Mouse (Mus musculus): ENCODE measurements at regions not wholly inside any gene's neighbourhood (a gene's known extent, or its start where the extent isn't known, plus 50 kb on each side); places are given as distances from the start of the nearest gene placed in this dataset.

DNA sequence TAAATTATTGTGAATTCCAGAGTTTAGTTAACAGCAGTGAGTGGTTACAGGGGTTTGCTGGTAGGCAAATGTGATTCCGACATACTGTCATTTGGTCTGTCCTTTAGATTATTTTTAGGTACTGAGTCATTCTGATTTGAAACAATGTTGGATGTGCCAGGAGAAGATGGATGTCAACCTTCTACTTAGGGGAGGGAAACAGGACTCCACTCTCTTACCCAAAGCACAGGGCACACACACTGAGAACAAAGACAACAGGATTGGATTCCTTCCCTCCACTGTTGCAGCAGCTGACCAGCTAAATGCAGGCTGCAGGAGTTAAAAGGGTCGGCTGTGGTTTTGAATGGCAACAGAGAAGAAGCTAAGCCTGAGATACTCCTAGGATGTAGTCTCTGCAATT is 186.7 kb upstream of the Pter start:
- no peak for TF ChIP-seq CTCF (IDR thresholded peaks at IDR 0.05; ENCODE audit: extremely low read depth, insufficient read depth, insufficient read length, insufficient replicate concordance)
- TF ChIP-seq POLR2A (IDR thresholded peaks at IDR 0.05; ENCODE audit: low read depth, low read length): no peak
- Histone ChIP-seq H3K4me3 (ENCODE audit: extremely low read depth, insufficient read depth, insufficient read length) (no peak overlapping the region), H3K27ac (ENCODE audit: insufficient read depth, low read length) (no peak overlapping the region), H3K4me1 (ENCODE audit: control insufficient read depth, insufficient read depth, insufficient read length) (no peaks in the 10 kb centered on the region), H3K36me3 (ENCODE audit: control insufficient read depth, insufficient read depth, low read length) (no peaks in the 10 kb centered on the region), H3K27me3 (ENCODE audit: control insufficient read depth, insufficient read depth, low read length) (no peaks in the 10 kb centered on the region)
- DNase-seq (ENCODE audit: low read depth in 1 of 2, low spot score in 2 of 2): no peak
- 65% methylated on average over 2 of the region's 2 CpGs for WGBS

DNA sequence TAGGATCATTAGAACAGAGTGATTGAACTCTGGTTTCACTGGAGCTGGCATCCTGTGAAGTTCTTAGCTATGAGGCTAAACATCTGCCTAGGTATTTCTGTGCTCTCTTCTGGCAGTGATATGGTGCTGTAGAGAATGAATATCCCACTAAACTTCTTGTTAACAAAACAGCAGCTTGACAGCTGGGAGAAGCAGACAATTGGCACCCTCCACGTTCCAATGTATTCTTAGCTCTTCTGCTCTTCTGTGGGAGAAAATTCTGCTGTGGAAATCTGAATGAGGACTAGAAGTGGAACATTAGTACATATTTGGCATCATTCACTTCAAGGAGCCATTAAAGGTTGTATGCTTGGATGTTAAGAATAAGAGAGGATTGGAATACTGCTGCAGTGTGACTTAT is 177.0 kb upstream of the Pter start:
- Histone ChIP-seq H3K4me3 (ENCODE audit: extremely low read depth, insufficient read depth, insufficient read length) (no peak overlapping the region), H3K36me3 (ENCODE audit: control insufficient read depth, insufficient read depth, low read length) (no peaks in the 10 kb centered on the region), H3K4me1 (ENCODE audit: control insufficient read depth, insufficient read depth, insufficient read length) (no peaks in the 10 kb centered on the region), H3K27ac (ENCODE audit: insufficient read depth, low read length) (no peak overlapping the region), H3K27me3 (ENCODE audit: control insufficient read depth, insufficient read depth, low read length) (no peaks in the 10 kb centered on the region)
- TF ChIP-seq CTCF (IDR thresholded peaks at IDR 0.05; ENCODE audit: extremely low read depth, insufficient read depth, insufficient read length, insufficient replicate concordance): no peak
- no peak for TF ChIP-seq POLR2A (IDR thresholded peaks at IDR 0.05; ENCODE audit: low read depth, low read length)
- WGBS: 75% methylated on average over 1 of the region's 1 CpGs
- no peak for DNase-seq (ENCODE audit: low read depth in 1 of 2, low spot score in 2 of 2)

DNA sequence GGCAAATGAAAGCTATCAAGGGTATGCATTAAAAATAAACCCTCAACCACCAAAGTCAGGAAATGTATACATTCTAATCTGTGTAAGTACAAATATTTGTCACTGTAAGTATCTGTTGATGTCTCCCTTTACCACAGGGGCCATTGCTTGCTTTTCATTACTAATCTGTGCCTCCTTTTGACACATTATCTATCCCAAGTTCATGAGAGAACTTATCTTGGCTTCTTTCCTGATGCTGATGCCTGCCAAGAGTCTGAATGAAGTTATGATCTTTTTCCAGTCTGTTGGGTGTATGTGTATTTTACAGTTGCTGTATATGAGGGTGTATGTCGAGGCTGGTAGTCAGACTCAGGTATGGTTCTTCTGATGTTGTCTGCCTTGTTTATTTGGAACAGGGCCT is 165.0 kb upstream of the Pter start:
- no peak for DNase-seq (ENCODE audit: low read depth in 1 of 2, low spot score in 2 of 2)
- Histone ChIP-seq H3K36me3 (ENCODE audit: control insufficient read depth, insufficient read depth, low read length) (no peaks in the 10 kb centered on the region), H3K27ac (ENCODE audit: insufficient read depth, low read length) (no peak overlapping the region), H3K27me3 (ENCODE audit: control insufficient read depth, insufficient read depth, low read length) (no peaks in the 10 kb centered on the region), H3K4me3 (ENCODE audit: extremely low read depth, insufficient read depth, insufficient read length) (no peak overlapping the region), H3K4me1 (ENCODE audit: control insufficient read depth, insufficient read depth, insufficient read length) (no peaks in the 10 kb centered on the region)
- TF ChIP-seq POLR2A (IDR thresholded peaks at IDR 0.05; ENCODE audit: low read depth, low read length) (no peak), CTCF (IDR thresholded peaks at IDR 0.05; ENCODE audit: extremely low read depth, insufficient read depth, insufficient read length, insufficient replicate concordance) (no peak)
- WGBS: 68% methylated on average over 1 of the region's 1 CpGs

DNA sequence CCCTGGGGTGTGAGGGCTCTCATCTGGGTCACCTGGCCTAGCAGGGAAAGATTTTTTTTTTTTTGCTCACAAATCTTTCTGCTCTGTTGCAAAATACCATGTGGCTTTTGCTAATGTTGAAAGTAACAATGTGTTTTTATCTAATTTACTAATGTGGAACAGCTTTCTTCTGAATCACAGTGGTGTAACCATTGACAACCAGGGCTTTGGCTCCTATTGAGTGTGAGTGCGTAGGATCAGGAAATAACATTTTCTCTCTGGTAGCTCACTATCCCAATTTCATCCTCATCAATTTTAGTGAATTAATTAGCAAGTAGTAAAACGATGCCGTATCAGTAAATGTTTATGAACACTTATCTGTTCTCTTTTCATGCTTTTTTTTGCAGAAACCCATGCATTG is 163.9 kb upstream of the Pter start:
- H3K4me3 ChIP-seq (ENCODE audit: extremely low read depth, insufficient read depth, insufficient read length): no peak overlapping the region
- TF ChIP-seq POLR2A (IDR thresholded peaks at IDR 0.05; ENCODE audit: low read depth, low read length): no peak
- TF ChIP-seq CTCF (IDR thresholded peaks at IDR 0.05; ENCODE audit: extremely low read depth, insufficient read depth, insufficient read length, insufficient replicate concordance): no peak
- no peaks in the 10 kb centered on the region for H3K4me1 ChIP-seq (ENCODE audit: control insufficient read depth, insufficient read depth, insufficient read length)
- no peak for DNase-seq (ENCODE audit: low read depth in 1 of 2, low spot score in 2 of 2)
- WGBS: 94% methylated on average over 3 of the region's 3 CpGs
- H3K36me3 ChIP-seq (ENCODE audit: control insufficient read depth, insufficient read depth, low read length): no peaks in the 10 kb centered on the region
- H3K27ac ChIP-seq (ENCODE audit: insufficient read depth, low read length): no peak overlapping the region
- no peaks in the 10 kb centered on the region for H3K27me3 ChIP-seq (ENCODE audit: control insufficient read depth, insufficient read depth, low read length)

DNA sequence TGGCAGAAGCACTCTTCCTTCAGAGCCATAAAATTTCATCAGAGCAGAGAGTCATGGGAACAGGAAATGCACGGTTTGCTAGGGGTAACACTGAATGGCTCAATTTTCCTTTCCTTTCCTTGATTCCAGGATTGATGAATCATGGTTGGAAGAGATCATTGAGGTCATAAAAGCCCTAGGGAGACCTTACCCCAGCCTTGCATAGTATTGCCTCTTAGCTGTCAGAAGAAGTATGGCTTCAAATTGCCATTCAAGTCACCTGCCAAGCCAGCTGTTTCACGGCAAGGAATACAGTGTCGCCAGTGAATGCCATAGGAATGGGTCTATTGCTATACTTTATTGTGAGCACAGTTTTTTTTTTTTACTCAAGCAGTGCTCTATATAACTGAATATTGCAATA is 162.4 kb upstream of the Pter start:
- DNase-seq (ENCODE audit: low read depth in 1 of 2, low spot score in 2 of 2): no peak
- Histone ChIP-seq H3K4me1 (ENCODE audit: control insufficient read depth, insufficient read depth, insufficient read length) (no peaks in the 10 kb centered on the region), H3K4me3 (ENCODE audit: extremely low read depth, insufficient read depth, insufficient read length) (no peak overlapping the region), H3K27ac (ENCODE audit: insufficient read depth, low read length) (no peak overlapping the region), H3K27me3 (ENCODE audit: control insufficient read depth, insufficient read depth, low read length) (no peaks in the 10 kb centered on the region), H3K36me3 (ENCODE audit: control insufficient read depth, insufficient read depth, low read length) (no peaks in the 10 kb centered on the region)
- TF ChIP-seq POLR2A (IDR thresholded peaks at IDR 0.05; ENCODE audit: low read depth, low read length): no peak
- TF ChIP-seq CTCF (IDR thresholded peaks at IDR 0.05; ENCODE audit: extremely low read depth, insufficient read depth, insufficient read length, insufficient replicate concordance): no peak
- 81% methylated on average over 3 of the region's 3 CpGs for WGBS

DNA sequence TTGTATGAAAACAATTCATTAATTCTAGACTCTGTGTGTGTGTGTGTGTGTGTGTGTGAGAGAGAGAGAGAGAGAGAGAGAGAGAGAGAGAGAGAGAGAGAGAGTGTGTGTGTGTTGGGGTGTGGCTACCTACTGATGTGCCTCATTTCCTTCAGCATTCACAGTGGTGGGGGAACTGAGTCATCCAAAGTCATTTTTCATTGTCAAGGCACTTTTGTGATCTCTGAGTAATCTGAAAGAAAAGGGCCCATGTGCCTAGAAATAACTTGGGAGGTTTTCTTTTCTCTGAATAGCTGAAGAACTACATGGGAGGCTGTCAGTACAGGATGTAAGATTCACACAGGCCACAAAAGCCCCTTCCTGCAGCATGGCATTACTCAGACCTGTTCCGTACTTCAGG is 159.3 kb upstream of the Pter start:
- TF ChIP-seq POLR2A (IDR thresholded peaks at IDR 0.05; ENCODE audit: low read depth, low read length) (no peak), CTCF (IDR thresholded peaks at IDR 0.05; ENCODE audit: extremely low read depth, insufficient read depth, insufficient read length, insufficient replicate concordance) (no peak)
- WGBS: 80% methylated on average over 1 of the region's 1 CpGs
- DNase-seq (ENCODE audit: low read depth in 1 of 2, low spot score in 2 of 2): no peak
- Histone ChIP-seq H3K4me1 (ENCODE audit: control insufficient read depth, insufficient read depth, insufficient read length) (no peaks in the 10 kb centered on the region), H3K27me3 (ENCODE audit: control insufficient read depth, insufficient read depth, low read length) (no peaks in the 10 kb centered on the region), H3K4me3 (ENCODE audit: extremely low read depth, insufficient read depth, insufficient read length) (no peak overlapping the region), H3K27ac (ENCODE audit: insufficient read depth, low read length) (no peak overlapping the region), H3K36me3 (ENCODE audit: control insufficient read depth, insufficient read depth, low read length) (no peaks in the 10 kb centered on the region)

DNA sequence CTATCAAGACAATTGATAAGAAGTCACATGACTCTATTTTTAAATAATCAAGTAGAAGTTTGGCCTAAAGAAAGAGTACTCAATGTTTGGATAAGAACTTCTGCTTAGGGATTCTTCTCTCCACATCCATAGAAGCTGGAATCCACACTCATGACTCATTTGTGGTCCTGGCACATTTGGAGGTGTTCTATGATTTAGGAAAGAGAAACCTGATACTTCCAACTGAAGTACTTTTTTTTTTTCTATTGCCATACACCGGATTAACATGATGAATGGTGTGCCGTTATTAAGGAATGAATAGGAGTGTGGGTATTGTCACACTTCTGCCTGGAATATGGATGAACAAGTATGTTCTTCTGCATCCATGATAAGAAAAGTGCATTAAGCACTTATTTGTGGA is 158.5 kb upstream of the Pter start:
- H3K27ac ChIP-seq (ENCODE audit: insufficient read depth, low read length): no peak overlapping the region
- DNase-seq (ENCODE audit: low read depth in 1 of 2, low spot score in 2 of 2): no peak
- H3K36me3 ChIP-seq (ENCODE audit: control insufficient read depth, insufficient read depth, low read length): no peaks in the 10 kb centered on the region
- no peak overlapping the region for H3K4me3 ChIP-seq (ENCODE audit: extremely low read depth, insufficient read depth, insufficient read length)
- no peak for TF ChIP-seq POLR2A (IDR thresholded peaks at IDR 0.05; ENCODE audit: low read depth, low read length)
- TF ChIP-seq CTCF (IDR thresholded peaks at IDR 0.05; ENCODE audit: extremely low read depth, insufficient read depth, insufficient read length, insufficient replicate concordance): no peak
- WGBS: 85% methylated on average over 2 of the region's 2 CpGs
- H3K4me1 ChIP-seq (ENCODE audit: control insufficient read depth, insufficient read depth, insufficient read length): no peaks in the 10 kb centered on the region
- H3K27me3 ChIP-seq (ENCODE audit: control insufficient read depth, insufficient read depth, low read length): no peaks in the 10 kb centered on the region
